Mouse (Mus musculus): Measurements from ENCODE around the gene Wnk4. TPM values are rescaled to one million over a fixed set of nuclear protein-coding genes. Genes with fewer than 3 reads are reported as not detected.

Gene Wnk4
- polyA plus RNA-seq, 1 experiment from 2014 or later = 2.2 TPM

DNA sequence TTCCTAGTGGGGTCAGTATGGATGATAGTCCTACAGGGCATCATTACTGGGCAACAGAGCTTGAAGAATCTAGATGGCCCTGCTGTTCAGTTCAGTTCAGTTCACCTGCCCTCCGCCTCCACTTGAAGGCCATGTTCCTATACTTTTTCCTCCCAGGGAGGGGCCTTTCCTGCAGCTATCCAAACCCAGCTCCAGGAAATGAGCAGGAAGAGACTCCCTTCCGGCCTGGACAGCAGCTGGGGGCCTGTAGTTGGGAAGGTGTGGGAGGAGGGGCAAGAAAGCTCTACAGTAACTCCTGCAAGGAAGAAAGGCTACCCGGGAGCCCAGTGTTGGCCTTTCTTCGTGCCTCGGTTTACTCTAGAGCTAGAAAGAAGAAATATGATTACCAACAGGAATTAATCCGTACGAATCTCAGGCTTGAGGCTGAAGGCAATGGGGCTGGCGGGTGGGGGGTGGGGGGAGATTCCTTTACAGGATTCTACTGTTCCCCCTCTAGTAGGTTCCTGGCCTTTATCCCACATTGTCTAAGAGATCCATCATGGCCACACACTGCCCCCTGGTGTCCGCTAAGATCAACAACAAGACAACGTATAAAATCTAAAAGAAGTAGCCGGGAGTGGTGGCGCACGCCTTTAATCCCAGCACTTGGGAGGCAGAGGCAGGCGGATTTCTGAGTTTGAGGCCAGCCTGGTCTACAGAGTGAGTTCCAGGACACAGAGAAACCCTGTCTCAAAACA, 11.9 kb upstream of the Wnk4 start:
- no peak overlapping the region; the same call in 1 of the 2 replicates for H3K4me2 ChIP-seq (ENCODE audit: low read depth, low read length)
- no peak overlapping the region for H3K4me3 ChIP-seq (ENCODE audit: low read depth, low read length)

DNA sequence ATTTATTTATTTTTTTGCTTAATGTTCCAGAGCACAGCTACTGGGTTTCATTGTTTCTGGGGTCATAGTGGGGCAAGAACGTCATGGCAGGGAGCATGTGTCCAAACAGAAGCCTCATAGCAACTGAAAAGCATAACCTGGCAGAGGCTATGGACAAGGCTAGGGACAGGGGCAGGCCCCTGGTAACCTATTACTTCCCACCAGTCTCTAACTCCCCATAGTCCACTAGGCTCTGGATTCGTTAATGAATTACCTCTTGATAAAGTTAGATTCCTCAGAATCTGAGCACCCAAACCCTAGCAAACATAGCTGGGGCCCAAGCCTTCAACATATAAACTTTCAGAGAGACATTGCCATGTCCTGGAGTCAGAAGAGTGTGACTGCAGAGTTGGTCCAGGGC, 9.3 kb upstream of the Wnk4 start:
- Histone ChIP-seq H3K9ac (replicated peaks) (no peak overlapping the region), H3K4me3 (ENCODE audit: low read depth, low read length) (no peak overlapping the region), H3K36me3 (replicated peaks; ENCODE audit: insufficient read depth, low read length) (peaks cover 3% of the 10 kb centered on the region; the same call in 1 of the 2 replicates), H3K27ac (ENCODE audit: low read depth) (no peak overlapping the region), H3K4me2 (ENCODE audit: low read depth, low read length) (no peak overlapping the region), H3K27me3 (ENCODE audit: insufficient read depth, low read length) (peaks cover 24% of the 10 kb centered on the region), H3K9me3 (ENCODE audit: low read length) (no peaks in the 10 kb centered on the region), H3K4me1 (ENCODE audit: insufficient read depth) (peaks cover 18% of the 10 kb centered on the region)
- TF ChIP-seq CTCF (IDR thresholded peaks at IDR 0.05; ENCODE audit: low read depth) = no peak
- no peak for TF ChIP-seq EP300 (IDR thresholded peaks at IDR 0.05; ENCODE audit: low read depth)
- DNase-seq (no peak), ATAC-seq (no peak)
- 65% methylated on average over 2 of the region's 2 CpGs for WGBS (ENCODE audit: insufficient replicate concordance)

More for the DNA sequence above, 11.9 kb upstream of the Wnk4 start:
- ATAC-seq (peak; percentile 33), DNase-seq (peak; percentile 77)
- 32% methylated on average over 14 of the region's 14 CpGs for WGBS (ENCODE audit: insufficient replicate concordance)
- no peaks in the 10 kb centered on the region for H3K36me3 ChIP-seq (replicated peaks; ENCODE audit: insufficient read depth, low read length)
- H3K4me1 ChIP-seq (ENCODE audit: insufficient read depth) = peaks cover 22% of the 10 kb centered on the region
- peak overlapping the region; percentile 9; the same call in 1 of the 2 replicates for H3K27ac ChIP-seq (ENCODE audit: low read depth)
- no peaks in the 10 kb centered on the region for H3K9me3 ChIP-seq (ENCODE audit: low read length)
- H3K9ac ChIP-seq (replicated peaks) = no peak overlapping the region
- TF ChIP-seq CTCF (IDR thresholded peaks at IDR 0.05; ENCODE audit: low read depth) (peak; percentile 83), EP300 (IDR thresholded peaks at IDR 0.05; ENCODE audit: low read depth) (peak; percentile 18; the same call in 1 of the 2 replicates)
- H3K27me3 ChIP-seq (ENCODE audit: insufficient read depth, low read length) = peaks cover 34% of the 10 kb centered on the region

DNA sequence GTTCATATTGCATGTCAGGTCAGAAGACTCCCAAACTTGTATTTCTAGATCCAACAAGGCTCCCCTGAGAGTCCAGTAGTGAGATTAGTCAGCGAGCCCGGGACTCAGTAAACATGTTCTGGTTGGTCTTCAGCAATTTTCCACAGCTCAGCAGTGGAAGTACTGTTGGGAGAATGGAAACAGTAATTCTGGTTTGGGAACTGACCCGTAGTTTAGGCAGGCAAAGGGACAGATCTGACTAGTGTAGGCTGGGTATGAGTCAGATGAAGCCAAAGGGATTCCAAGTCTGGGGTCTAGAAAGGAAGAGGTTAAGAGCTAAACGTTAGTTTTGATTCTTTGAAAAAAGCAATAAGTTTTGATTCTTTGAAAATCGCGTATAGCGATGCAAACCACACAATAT, 7.4 kb upstream of the Wnk4 start:
- Histone ChIP-seq H3K9me3 (ENCODE audit: low read length) (no peaks in the 10 kb centered on the region), H3K27ac (ENCODE audit: low read depth) (peak overlapping the region; percentile 85), H3K27me3 (ENCODE audit: insufficient read depth, low read length) (peaks cover 5% of the 10 kb centered on the region), H3K36me3 (replicated peaks; ENCODE audit: insufficient read depth, low read length) (peaks cover 11% of the 10 kb centered on the region), H3K4me3 (ENCODE audit: low read depth, low read length) (peak overlapping the region; percentile 72), H3K4me2 (ENCODE audit: low read depth, low read length) (peak overlapping the region; percentile 93), H3K4me1 (ENCODE audit: insufficient read depth) (peaks cover 17% of the 10 kb centered on the region), H3K9ac (replicated peaks) (peak overlapping the region; percentile 92)
- 4% methylated on average over 7 of the region's 7 CpGs for WGBS (ENCODE audit: insufficient replicate concordance)
- DNase-seq = no peak
- ATAC-seq = no peak
- TF ChIP-seq CTCF (IDR thresholded peaks at IDR 0.05; ENCODE audit: low read depth) (no peak), EP300 (IDR thresholded peaks at IDR 0.05; ENCODE audit: low read depth) (no peak)

DNA sequence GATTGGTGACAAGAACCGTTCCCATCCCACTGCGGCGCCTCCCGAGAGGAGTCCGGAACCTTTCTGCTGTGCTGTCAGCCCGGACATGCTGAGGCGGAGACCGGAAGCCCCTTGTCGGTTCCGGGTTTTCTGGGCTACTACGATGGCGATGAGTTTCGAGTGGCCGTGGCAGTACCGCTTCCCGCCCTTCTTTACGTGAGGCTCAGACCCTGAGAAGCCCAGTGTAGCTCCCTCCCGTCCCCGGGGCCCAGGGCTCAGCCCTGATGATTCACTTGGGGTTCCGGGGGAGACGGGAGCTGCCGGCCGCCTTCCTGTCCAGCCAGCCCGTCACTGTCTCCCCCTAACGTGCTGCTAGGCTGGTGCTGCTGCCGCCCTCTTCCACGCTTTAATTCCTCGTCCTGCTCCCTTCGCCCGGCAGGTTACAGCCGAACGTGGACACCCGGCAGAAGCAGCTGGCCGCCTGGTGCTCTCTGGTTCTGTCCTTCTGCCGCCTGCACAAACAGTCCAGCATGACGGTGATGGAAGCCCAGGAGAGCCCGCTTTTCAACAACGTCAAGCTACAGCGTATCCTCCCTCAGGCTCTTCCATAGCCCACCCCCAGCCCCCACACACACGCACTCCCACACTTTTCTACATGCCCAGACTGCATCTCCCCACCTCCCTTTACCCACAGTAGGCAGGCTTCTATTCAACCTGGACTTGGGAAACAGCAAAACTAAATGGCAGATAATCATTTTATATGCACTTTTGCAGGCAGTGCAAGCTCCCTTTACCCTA, 6.6 kb upstream of the Wnk4 start, which contains the start of gene Vps25:
Vps25 (plus strand) TSS at position 95 of the 777 bp plus-strand sequence.
- H3K4me1 ChIP-seq (ENCODE audit: insufficient read depth) = peaks cover 18% of the 10 kb centered on the region
- DNase-seq (peak; percentile 90), ATAC-seq (peak; percentile 91)
- H3K9ac ChIP-seq (replicated peaks) = peak within 1 kb of the TSS; percentile 92
- peak within 1 kb of the TSS; percentile 72 for H3K4me3 ChIP-seq (ENCODE audit: low read depth, low read length)
- H3K36me3 ChIP-seq (replicated peaks; ENCODE audit: insufficient read depth, low read length) = peaks cover 19% of the 10 kb centered on the region
- H3K27me3 ChIP-seq (ENCODE audit: insufficient read depth, low read length) = no peaks in the 10 kb centered on the region
- H3K9me3 ChIP-seq (ENCODE audit: low read length) = no peaks in the 10 kb centered on the region
- TF ChIP-seq EP300 (IDR thresholded peaks at IDR 0.05; ENCODE audit: low read depth) = no peak
- peak; percentile 39 for TF ChIP-seq CTCF (IDR thresholded peaks at IDR 0.05; ENCODE audit: low read depth)
- peak within 1 kb of the TSS; percentile 93 for H3K4me2 ChIP-seq (ENCODE audit: low read depth, low read length)
- under 1% methylated on average over 40 of the region's 40 CpGs for whole genome bisulfite sequencing (ENCODE audit: insufficient replicate concordance)
- peak within 1 kb of the TSS; percentile 85 for H3K27ac ChIP-seq (ENCODE audit: low read depth)

DNA sequence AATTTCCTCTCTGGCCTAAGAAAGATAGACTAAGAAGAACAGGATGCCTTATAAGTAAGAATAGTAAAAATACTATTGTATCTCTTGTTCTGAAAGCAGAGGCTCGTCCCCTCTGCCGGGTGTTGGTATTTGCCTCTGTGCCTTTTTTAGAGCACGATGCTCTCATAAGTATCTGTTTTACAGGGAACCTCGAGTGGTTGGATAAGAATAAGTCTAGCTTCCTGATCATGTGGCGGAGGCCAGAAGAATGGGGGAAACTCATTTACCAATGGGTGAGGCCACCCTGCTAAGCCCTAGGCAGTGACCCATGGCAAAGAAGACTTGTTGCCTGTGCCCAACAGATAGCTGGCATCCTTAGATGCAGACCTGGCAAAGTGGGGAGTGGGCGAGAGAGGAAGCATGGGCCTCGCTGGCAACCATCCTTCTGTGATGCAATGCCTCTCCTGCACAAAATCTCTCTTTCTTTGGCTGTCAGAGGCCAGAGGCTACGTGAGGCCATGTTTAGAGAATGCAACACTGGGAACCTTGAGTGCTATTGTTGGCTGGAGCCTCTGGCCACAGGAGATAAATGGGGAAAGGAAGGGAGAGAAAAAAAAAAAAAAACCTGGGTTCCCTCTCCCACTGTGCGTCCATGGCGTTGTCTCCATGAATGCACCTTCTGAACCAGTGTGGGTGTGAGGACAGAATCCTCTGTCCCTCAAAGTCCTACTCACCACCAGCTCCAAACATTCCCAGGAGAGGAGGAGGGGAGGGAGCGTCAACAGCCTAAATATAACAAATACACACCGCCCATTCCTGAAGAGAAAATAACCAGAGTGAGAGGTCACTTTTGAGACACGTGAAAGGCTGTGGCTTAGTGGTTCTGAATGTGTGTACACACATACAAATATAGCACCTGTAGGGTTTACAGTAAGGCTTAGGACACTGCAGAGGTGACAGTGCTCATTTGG, 4.3 kb upstream of the Wnk4 start:
- no peak for ATAC-seq
- no peak overlapping the region for H3K9ac ChIP-seq (replicated peaks)
- no peaks in the 10 kb centered on the region for H3K9me3 ChIP-seq (ENCODE audit: low read length)
- no peaks in the 10 kb centered on the region for H3K27me3 ChIP-seq (ENCODE audit: insufficient read depth, low read length)
- H3K27ac ChIP-seq (ENCODE audit: low read depth) = no peak overlapping the region
- TF ChIP-seq EP300 (IDR thresholded peaks at IDR 0.05; ENCODE audit: low read depth) (no peak), CTCF (IDR thresholded peaks at IDR 0.05; ENCODE audit: low read depth) (no peak)
- DNase-seq = no peak
- WGBS (ENCODE audit: insufficient replicate concordance) = 74% methylated on average over 13 of the region's 13 CpGs
- no peak overlapping the region for H3K4me2 ChIP-seq (ENCODE audit: low read depth, low read length)
- H3K36me3 ChIP-seq (replicated peaks; ENCODE audit: insufficient read depth, low read length) = peaks cover 25% of the 10 kb centered on the region
- peaks cover 40% of the 10 kb centered on the region for H3K4me1 ChIP-seq (ENCODE audit: insufficient read depth)
- no peak overlapping the region for H3K4me3 ChIP-seq (ENCODE audit: low read depth, low read length)

Measured in liver, postnatal 0 days (tissue).